Mouse (Mus musculus): Measurements from ENCODE around the gene Mfsd13b. TPM values are rescaled to one million over a fixed set of nuclear protein-coding genes. Genes with fewer than 3 reads are reported as not detected.
"Not testable (repeated sequence)": the region's sequence is repeated elsewhere in the genome, so short reads cannot be mapped to it uniquely, and the experiment has no call there.

Gene Mfsd13b
- 1 to 10 TPM; 1.5 to 2.7 TPM for total RNA-seq (2021)
- long read RNA-seq, partial matches to known transcripts = 0 of 1 reads
- long read RNA-seq, other reads (novel, unspliced or antisense) = 1 of 1 reads

DNA sequence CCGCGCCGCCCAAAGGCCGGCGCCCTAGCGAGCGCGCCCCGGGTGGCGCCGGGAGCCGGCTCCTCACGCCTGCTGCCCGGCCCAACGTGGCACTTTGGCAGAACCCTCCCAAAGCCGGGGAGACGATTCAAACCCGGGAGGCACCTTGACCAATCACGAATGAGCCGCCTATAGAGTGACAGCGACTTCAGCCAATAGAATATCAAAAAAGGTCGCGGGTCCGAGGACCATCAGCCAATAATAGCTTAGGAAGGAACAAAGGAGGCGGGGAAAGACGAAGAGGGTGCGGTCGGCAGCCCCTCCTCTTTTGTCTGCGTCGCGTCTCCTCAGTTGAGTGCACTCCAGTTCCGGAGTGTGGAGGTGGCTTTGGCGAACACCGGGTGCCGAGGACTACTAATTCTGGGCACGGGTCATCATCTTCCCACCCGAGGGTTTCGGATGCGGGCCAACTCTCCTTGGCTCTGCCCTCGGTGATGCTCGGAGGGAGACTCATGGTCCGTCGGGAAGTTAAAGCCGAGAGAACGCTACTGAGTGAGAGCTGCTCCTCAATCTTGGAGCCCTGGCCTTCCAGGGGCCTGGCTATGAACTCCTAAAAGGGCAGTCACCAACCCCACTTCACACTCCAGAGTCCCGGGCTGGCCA, at the start of gene Mfsd13b, which contains the start of gene Cdr2:
TSS of gene Mfsd13b (plus strand) at position 310 of the 642 bp plus-strand sequence.
TSS of gene Cdr2 (minus strand) at position 113 of the 642 bp plus-strand sequence.
- DNase-seq (ENCODE audit: low spot score in 2 of 2) = peak; percentile 91 to 98

- no peak for DNase-seq (ENCODE audit: low spot score in 2 of 2)
Measured at GRCm38 (mm10) chr7:120933110-120933509, 49.2 kb upstream of the Mfsd13b start.

- DNase-seq (ENCODE audit: low spot score in 2 of 2) = no peak
Measured at GRCm38 (mm10) chr7:120933680-120934195, 48.6 kb upstream of the Mfsd13b start.

DNA sequence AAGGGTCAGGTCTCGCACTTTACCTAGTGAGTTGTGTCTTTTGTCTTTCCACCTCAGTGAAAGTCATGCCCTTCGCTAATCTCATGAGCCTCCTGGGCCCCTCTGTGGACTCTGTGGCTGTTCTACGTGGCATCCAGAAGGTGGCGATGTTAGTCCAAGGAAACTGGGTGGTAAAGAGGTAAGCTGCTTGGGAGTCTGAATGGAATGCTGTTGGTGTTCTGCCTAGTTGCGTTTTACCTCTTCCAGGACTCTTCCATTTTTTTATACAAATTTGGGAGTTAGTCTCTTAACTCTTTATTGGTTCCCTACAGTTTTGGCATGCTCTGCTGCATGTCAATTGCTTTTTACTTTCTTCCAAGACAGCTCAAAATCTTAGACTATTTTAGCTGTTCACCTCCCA, 47.6 kb upstream of the Mfsd13b start:
- DNase-seq (ENCODE audit: low spot score in 2 of 2) = peak in 1 of 2 experiments; percentile 66

DNA sequence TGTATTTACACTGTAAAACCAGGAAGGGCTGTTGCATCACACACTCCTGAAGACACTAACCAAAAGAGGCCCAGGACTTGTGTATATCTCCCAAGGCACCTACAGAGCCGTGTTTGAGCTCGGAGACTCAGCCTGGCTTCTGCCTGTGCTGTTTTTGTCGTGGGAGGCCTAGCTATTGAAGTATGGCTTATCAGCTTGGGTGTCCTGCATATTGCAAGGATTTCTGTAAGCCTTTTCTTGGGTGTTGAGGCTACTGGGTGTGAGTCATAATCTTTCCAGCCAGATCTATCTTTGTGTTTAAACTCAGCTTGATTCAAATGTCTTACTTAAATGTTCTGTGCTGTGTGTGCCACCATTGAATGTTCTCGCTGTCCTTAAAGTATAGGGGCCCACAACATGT, 45.8 kb upstream of the Mfsd13b start:
- DNase-seq (ENCODE audit: low spot score in 2 of 2) = no peak

GRCm38 (mm10) chr7:120938206-120938605, 44.1 kb upstream of the Mfsd13b start:
- DNase-seq (ENCODE audit: low spot score in 2 of 2) = no peak

DNA sequence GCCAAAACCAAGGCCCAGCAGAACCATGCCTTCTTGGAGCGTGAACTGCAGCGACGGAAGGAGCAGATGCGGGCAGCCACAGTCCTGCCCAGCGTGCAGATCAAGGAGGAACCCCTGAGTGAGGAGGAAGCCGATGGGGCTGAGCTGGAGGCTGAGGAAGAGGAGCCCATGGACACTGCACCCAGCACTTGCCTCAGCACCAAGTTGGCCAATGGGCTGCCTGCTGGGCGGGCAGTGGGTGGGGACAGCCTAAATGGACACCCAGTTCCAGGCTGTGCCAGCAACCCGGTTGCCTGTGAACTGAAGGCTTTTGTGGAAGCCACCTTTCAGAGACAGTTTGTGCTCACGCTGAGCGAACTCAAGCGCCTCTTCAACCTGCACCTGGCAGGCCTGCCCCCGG, 42.0 kb upstream of the Mfsd13b start:
- peak; percentile 20 to 49 for DNase-seq (ENCODE audit: low spot score in 2 of 2)

GRCm38 (mm10) chr7:120941214-120941613, 41.1 kb upstream of the Mfsd13b start:
- no peak for DNase-seq (ENCODE audit: low spot score in 2 of 2)

- DNase-seq (ENCODE audit: low spot score in 2 of 2) = no peak
Measured at GRCm38 (mm10) chr7:120942506-120942905, 39.8 kb upstream of the Mfsd13b start.

- no peak for DNase-seq (ENCODE audit: low spot score in 2 of 2)
Measured at GRCm38 (mm10) chr7:120943936-120944509, 38.3 kb upstream of the Mfsd13b start.

- DNase-seq (ENCODE audit: low spot score in 2 of 2) = not testable (repeated sequence)
Measured at GRCm38 (mm10) chr7:120953591-120953990, 28.7 kb upstream of the Mfsd13b start.

DNA sequence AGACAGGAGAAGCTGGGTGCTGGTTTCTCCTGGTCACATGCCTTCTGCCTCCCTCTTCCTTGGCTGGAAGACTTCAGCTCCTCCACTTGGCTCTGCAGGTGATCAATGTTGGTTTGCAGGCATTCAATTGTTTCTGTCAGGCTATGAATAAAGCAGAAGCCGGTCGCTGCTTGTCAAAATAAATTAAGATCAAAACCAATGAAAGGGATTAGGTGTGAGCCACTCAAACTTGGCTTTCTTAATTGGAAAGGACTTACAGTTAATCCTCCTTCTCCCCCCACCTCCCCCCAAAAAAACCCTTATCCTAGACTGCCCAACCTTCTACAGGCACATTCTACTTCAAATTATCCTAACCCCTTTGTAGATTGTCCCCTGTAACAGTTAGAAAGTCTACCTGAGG, 22.2 kb upstream of the Mfsd13b start:
- no peak for DNase-seq (ENCODE audit: low spot score in 2 of 2)

DNA sequence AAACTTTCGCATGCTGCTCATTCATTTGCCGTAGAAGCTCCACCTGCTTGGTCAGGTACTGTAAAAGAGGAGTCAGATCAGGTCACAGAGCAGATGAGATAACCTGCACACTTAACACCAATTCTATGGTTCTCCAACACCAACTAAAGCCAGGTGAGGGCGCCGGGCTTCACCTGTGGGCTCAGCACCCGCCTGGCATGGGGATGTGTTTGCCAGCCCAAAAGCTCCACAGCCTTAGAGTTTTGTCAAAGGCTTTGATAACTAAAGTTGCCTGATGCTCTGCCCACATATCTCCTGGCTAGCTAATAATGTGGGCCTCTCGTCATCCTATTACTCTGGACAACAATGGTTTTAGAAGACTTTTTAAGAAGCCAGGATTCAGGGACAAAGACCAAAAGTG, 21.7 kb upstream of the Mfsd13b start:
- DNase-seq (ENCODE audit: low spot score in 2 of 2) = no peak

DNA sequence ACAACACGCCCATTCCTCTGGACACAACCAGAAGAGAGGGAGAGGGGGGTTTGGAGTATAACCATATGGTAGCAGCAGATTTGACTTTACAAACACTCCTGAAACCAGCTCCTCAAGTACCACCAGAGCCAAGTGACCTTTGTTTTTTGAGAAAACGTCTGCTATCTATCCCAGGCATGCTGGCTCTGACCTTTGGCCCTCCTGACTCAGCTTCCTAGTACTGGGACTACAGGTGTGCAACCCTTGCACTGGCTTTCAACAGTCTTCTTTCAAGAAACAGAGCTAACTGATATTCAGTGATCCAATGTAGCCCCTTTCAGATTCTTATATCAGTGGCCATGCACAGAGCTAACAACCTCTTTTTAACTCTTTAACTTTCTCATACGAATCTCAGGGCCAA, 20.4 kb upstream of the Mfsd13b start:
- no peak for DNase-seq (ENCODE audit: low spot score in 2 of 2)

DNA sequence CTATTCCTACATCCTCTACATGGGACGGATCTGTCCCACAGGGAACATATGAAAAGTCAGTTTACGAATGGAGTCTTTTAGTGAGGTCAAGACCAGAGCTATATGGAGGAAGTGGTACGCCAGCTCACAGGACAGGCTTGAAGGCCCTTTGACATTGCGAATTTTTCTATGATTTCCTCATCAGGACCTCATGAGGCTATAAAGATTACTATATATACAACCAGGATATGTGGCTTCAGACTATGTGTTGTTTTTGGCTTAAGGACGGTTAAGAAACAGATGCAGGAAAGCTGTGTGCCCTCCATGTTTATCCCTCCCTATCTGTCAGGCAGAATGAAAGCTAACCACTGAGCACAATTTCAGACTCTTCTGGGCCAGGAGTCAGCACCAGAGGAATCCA, 19.2 kb upstream of the Mfsd13b start:
- DNase-seq (ENCODE audit: low spot score in 2 of 2) = no peak

- no peak for DNase-seq (ENCODE audit: low spot score in 2 of 2)
Measured at GRCm38 (mm10) chr7:120969221-120969620, 13.1 kb upstream of the Mfsd13b start.

- no peak for DNase-seq (ENCODE audit: low spot score in 2 of 2)
Measured at GRCm38 (mm10) chr7:120970112-120970511, 12.2 kb upstream of the Mfsd13b start.

DNA sequence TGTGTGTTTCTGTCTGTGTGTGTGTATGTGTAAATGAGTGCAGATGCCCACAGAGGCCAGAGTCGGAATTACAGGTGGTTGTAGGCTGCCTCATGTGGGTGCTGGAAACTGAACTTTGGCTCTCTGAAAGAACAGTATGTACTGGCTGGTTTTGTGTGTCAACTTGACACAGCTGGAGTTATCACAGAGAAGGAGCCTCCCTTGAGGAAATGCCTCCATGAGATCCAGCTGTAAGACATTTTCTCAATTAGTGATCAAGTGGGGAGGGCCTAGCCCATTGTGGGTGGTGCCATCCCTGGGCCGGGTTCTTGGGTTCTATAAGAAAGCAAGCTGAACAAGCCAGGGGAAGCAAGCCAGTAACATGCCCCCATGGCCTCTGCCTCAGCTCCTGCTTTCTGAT, 9.8 kb upstream of the Mfsd13b start:
- not testable (repeated sequence) for DNase-seq (ENCODE audit: low spot score in 2 of 2)

DNA sequence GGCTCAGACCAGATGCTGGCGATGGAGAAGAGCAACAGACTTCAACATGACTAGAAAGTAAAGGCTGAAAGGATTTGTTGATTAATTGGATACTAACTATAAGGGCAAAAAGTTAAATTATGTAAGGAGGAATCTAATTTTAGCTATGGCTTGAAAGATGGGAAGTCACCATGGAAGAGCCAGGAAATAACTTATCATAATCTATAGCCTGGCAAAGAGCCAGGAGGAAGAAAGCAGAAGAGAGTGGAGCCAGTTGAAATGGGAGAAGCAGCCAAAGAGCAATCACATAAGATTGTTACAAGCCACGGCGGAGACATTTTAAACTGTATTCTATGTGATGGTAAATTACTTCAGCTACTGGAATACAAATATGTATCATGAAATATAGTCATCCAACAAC, 8.3 kb upstream of the Mfsd13b start:
- DNase-seq (ENCODE audit: low spot score in 2 of 2) = no peak

- no peak for DNase-seq (ENCODE audit: low spot score in 2 of 2)
Measured at GRCm38 (mm10) chr7:120977063-120977462, 5.2 kb upstream of the Mfsd13b start.

GRCm38 (mm10) chr7:120980041-120980440, 2.3 kb upstream of the Mfsd13b start:
- DNase-seq (ENCODE audit: low spot score in 2 of 2) = no peak
